Mouse (Mus musculus) limb, embryonic 13.5 days (tissue): Measurements from ENCODE around the gene Scnn1a. TPM values are rescaled to one million over a fixed set of nuclear protein-coding genes. Genes with fewer than 3 reads are reported as not detected.

ENCODE experiments used
- ATAC-seq: fragments of 200-750 bp; cut with Nextera tagmentation; 2 replicates; pipeline ENCODE4 v1.8.0; 2017; ENCODE audit warnings: low read depth, moderate number of reproducible peaks, moderate TSS enrichment; ENCODE audit not compliant: low FRiP score
- H3K27ac ChIP-seq: fragments of 300-500 bp; sonication (generic); 2 replicates; pipeline ENCODE4 v1.5.1; 2015; ENCODE audit warnings: inconsistent platforms, mild to moderate bottlenecking, moderate library complexity
- H3K27me3 ChIP-seq: fragments of 300-500 bp; sonication (generic); 2 replicates; pipeline ENCODE4 v1.6.1; 2015; ENCODE audit warnings: mild to moderate bottlenecking, inconsistent platforms
- H3K36me3 ChIP-seq: fragments of 300-500 bp; sonication (generic); 2 replicates; pipeline ENCODE4 v1.6.1; 2015; ENCODE audit warnings: inconsistent platforms, mild to moderate bottlenecking, moderate library complexity
- H3K4me1 ChIP-seq: fragments of 300-500 bp; sonication (generic); 2 replicates; pipeline ENCODE4 v1.6.1; 2015; ENCODE audit warnings: inconsistent platforms
- H3K4me2 ChIP-seq: fragments of 300-500 bp; sonication (generic); replicated peaks from 2 replicates; pipeline ENCODE4 v1.6.1; 2015; ENCODE audit warnings: inconsistent platforms, mild to moderate bottlenecking, moderate library complexity
- H3K4me3 ChIP-seq: fragments of 300-500 bp; sonication (generic); 2 replicates; pipeline ENCODE4 v1.5.1; 2015; ENCODE audit warnings: moderate library complexity, mild to moderate bottlenecking, inconsistent platforms
- H3K9ac ChIP-seq: fragments of 300-500 bp; sonication (generic); 2 replicates; pipeline ENCODE4 v1.6.1; 2015; ENCODE audit warnings: mild to moderate bottlenecking, inconsistent platforms
- H3K9me3 ChIP-seq: fragments of 300-500 bp; sonication (generic); 2 replicates; pipeline ENCODE4 v1.6.1; 2016; ENCODE audit warnings: inconsistent platforms
- WGBS: fragments of 180-500 bp; shearing (Covaris S2); methylation state at CpG from one replicate; pipeline ENCODE4 v1.1.7; 2015; 5-methylcytosine and 5-hydroxymethylcytosine counted together
- polyA plus RNA-seq: library from polyadenylated mRNA; unstranded; fragments of >200 nt; fragmentation: Nextera tagmentation; extraction: Ambion mirVana; gene quantifications from 2 replicates; pipeline ENCODE4 v1.2.1, GENCODE M21; 2015

The Scnn1a gene
- polyA plus RNA-seq, 1 experiment from 2014 or later: 1.1 TPM

DNA sequence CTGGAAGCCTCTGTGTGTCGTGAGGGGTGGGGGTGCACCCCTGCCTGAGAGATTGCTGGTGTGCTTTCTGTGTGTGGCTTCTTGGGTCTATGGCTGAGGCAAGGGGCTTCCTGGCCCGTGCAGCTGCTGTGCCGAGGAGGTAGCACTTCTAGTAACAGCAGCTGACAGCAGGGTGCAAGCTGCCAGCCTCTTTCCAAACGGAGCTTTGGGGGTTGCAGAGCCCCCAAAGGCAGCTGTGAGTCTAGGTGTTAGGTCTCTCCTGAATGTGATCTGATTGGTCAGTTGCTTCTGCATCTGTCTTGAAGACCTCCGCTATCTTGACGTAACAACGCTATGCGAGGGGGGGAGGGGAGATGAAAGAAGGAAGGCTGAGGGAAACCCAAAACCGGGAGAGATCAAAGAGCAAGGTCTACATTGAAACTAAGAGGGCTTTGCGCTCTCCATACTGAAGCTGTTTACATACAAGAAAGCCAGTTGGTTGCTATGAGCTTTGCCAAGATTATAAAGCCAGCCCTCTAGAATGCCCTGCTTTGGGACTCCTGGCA, 34.8 kb downstream of the Scnn1a start:
- Histone ChIP-seq H3K27me3 (no peaks in the 10 kb centered on the region), H3K4me2 (peak overlapping the region; percentile 51), H3K4me3 (peak overlapping the region; percentile 17), H3K9me3 (no peaks in the 10 kb centered on the region), H3K36me3 (peaks cover 33% of the 10 kb centered on the region), H3K4me1 (peaks cover 62% of the 10 kb centered on the region), H3K9ac (peak overlapping the region; percentile 54; the same call in 1 of the 2 replicates), H3K27ac (peak overlapping the region; percentile 69)
- ATAC-seq: peak; percentile 55; the same call in 1 of the 2 replicates
- WGBS: 3% methylated on average over 10 of the region's 10 CpGs

DNA sequence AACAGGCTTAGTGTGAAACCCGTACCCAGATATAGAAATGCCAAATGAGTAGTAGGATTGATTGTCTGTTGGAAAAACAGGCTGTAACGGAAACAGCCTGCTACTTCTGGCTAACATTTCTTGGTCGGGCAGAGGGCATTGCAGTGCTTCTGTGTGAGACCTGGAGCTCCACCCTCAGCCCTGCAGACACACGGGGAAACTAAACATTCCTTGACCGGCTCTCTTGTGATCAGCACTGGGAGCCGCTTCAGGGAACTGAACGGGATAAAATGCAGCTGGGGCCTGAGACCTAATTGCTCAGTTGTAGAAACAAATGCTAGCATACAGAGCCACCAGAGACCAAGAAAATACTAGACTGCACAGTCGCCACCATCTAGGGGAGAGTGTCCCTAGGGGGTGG, 35.8 kb downstream of the Scnn1a start:
- 16% methylated on average over 8 of the region's 8 CpGs for WGBS
- H3K4me2 ChIP-seq: peak overlapping the region; percentile 51; the same call in 1 of the 2 replicates

DNA sequence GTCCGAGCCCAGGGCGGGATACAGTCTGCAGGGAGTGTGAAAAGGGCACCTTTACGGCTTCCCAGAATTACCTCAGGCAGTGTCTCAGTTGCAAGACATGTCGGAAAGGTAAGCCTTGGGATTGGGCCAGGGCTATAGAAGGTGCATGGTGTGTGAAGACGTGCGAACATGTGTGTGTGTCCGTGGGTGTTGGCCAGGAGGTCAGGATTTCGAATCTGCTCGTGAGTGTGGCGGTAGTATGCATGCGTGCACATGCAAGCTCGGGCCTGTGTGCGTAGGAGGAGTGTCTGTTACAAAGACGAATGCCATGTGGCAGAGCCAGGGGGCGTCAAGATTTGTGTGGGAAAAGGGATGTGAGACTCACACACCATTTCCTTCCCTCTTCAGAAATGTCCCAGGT, 36.9 kb downstream of the Scnn1a start:
- Histone ChIP-seq H3K9me3 (no peaks in the 10 kb centered on the region), H3K36me3 (peaks cover 54% of the 10 kb centered on the region), H3K4me1 (peaks cover 47% of the 10 kb centered on the region), H3K4me2 (no peak overlapping the region), H3K27me3 (peaks cover 17% of the 10 kb centered on the region), H3K9ac (no peak overlapping the region), H3K4me3 (no peak overlapping the region), H3K27ac (no peak overlapping the region)
- no peak for ATAC-seq
- 88% methylated on average over 15 of the region's 15 CpGs for WGBS

More for the DNA sequence above, 35.8 kb downstream of the Scnn1a start:
- Histone ChIP-seq H3K4me1 (peaks cover 56% of the 10 kb centered on the region), H3K36me3 (peaks cover 43% of the 10 kb centered on the region), H3K27me3 (peaks cover 6% of the 10 kb centered on the region), H3K27ac (no peak overlapping the region), H3K9me3 (no peaks in the 10 kb centered on the region), H3K9ac (no peak overlapping the region), H3K4me3 (no peak overlapping the region)
- ATAC-seq: no peak

DNA sequence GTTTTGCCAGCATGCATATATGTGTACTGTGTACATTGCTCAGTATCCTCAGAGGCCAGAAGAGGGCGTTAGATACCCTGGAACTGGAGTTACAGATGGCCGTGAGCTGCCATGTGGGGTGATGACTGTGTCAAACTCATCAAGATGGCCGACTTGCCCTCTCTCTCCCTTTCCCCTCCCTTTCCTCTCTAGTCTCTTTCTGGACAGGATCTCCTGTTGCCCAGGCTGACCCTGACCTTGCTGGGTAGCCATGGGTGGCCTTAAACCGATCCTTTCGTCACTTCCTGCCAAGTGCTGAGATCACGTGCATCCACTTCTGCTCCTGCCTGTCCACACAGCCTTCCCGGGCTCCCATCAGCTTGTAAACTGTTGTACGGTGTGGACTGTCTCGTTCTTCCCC, 39.5 kb downstream of the Scnn1a start:
- 46% methylated on average over 9 of the region's 9 CpGs for whole genome bisulfite sequencing
- Histone ChIP-seq H3K4me1 (peaks cover 42% of the 10 kb centered on the region), H3K27me3 (peaks cover 34% of the 10 kb centered on the region), H3K4me3 (no peak overlapping the region), H3K9ac (0 out of 2 replicates have a peak overlapping the region, but pooled peaks have one; percentile 8), H3K4me2 (no peak overlapping the region), H3K27ac (no peak overlapping the region), H3K9me3 (no peaks in the 10 kb centered on the region), H3K36me3 (peaks cover 59% of the 10 kb centered on the region)
- ATAC-seq: no peak

DNA sequence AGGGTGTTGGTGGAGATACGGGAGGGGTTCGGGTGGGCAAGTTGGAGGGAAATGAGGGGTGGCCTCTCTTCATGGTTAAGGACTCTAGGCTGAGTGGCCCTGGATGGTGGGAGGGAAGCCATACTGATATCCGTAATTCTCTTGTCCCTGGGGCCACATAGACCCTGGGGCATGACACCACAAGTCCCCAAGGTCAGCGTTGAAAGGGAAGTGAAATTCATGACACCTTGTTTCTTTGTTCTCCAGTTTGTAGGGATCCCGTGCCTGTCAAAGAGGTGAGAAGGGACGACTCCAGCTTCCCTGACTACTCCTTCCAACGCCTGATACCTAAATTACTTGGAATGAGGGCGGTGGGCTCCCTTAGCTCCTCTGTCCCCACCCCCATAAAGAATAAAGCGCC, 40.4 kb downstream of the Scnn1a start:
- Histone ChIP-seq H3K27me3 (peaks cover 34% of the 10 kb centered on the region), H3K4me3 (no peak overlapping the region), H3K4me1 (peaks cover 34% of the 10 kb centered on the region), H3K36me3 (peaks cover 59% of the 10 kb centered on the region), H3K9ac (no peak overlapping the region), H3K4me2 (no peak overlapping the region), H3K9me3 (no peaks in the 10 kb centered on the region), H3K27ac (no peak overlapping the region)
- no peak for ATAC-seq
- WGBS: 68% methylated on average over 9 of the region's 9 CpGs

DNA sequence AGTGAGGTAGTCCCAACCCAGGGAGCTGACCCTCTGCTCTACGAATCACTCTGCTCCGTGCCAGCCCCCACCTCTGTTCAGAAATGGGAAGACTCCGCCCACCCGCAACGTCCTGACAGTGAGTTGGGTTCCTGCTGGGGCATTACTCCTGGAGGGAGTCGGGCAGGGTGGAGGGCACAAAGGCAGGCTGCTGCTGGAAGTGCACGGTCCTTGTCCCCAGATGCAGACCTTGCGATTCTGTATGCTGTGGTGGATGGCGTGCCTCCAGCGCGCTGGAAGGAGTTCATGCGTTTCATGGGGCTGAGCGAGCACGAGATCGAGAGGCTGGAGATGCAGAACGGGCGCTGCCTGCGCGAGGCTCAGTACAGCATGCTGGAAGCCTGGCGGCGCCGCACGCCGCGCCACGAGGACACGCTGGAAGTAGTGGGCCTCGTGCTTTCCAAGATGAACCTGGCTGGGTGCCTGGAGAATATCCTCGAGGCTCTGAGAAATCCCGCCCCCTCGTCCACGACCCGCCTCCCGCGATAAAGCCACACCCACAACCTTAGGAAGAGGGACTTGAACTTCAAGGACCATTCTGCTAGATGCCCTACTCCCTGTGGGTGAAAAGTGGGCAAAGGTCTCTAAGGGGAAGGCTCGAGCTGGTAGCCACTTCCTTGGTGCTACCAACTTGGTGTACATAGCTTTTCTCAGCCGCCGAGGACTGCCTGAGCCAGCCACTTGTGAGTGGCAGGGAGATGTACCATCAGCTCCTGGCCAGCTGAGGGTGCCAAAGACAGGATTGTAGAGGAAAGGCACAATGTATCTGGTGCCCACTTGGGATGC, 41.2 kb downstream of the Scnn1a start:
- Histone ChIP-seq H3K4me1 (peaks cover 26% of the 10 kb centered on the region), H3K9ac (no peak overlapping the region), H3K27ac (no peak overlapping the region), H3K36me3 (peaks cover 59% of the 10 kb centered on the region), H3K9me3 (no peaks in the 10 kb centered on the region), H3K27me3 (peaks cover 34% of the 10 kb centered on the region), H3K4me2 (no peak overlapping the region), H3K4me3 (no peak overlapping the region)
- peak; percentile 13; the same call in 1 of the 2 replicates for ATAC-seq
- 39% methylated on average over 38 of the region's 38 CpGs for WGBS

DNA sequence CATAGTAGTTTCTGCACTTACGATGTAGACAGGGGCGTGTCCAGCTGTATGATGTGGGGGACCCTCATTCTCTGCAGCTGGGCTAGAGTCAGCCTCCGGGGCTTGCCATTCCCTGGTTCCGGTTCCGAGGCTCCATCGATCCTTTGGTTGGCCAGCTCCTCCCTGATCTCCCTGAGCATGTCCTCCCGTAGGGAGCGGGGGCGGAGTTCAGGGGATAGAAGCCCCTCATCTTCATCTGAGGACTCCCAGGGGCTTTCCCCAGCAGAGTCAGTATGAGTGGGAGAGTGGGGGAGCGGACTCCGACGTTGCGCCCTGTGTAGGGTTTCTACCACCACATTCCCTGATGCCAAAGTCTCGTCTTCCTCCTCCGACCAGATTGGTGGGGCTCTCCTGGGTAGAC, 42.6 kb downstream of the Scnn1a start:
- 29% methylated on average over 15 of the region's 15 CpGs for WGBS
- H3K4me3 ChIP-seq: no peak overlapping the region
- H3K9me3 ChIP-seq: no peaks in the 10 kb centered on the region
- peaks cover 48% of the 10 kb centered on the region for H3K36me3 ChIP-seq
- H3K27me3 ChIP-seq: peaks cover 34% of the 10 kb centered on the region
- peak overlapping the region; percentile 36 for H3K4me2 ChIP-seq
- no peak overlapping the region for H3K27ac ChIP-seq
- H3K4me1 ChIP-seq: peaks cover 25% of the 10 kb centered on the region
- ATAC-seq: no peak; the same call in 1 of the 2 replicates
- H3K9ac ChIP-seq: no peak overlapping the region

DNA sequence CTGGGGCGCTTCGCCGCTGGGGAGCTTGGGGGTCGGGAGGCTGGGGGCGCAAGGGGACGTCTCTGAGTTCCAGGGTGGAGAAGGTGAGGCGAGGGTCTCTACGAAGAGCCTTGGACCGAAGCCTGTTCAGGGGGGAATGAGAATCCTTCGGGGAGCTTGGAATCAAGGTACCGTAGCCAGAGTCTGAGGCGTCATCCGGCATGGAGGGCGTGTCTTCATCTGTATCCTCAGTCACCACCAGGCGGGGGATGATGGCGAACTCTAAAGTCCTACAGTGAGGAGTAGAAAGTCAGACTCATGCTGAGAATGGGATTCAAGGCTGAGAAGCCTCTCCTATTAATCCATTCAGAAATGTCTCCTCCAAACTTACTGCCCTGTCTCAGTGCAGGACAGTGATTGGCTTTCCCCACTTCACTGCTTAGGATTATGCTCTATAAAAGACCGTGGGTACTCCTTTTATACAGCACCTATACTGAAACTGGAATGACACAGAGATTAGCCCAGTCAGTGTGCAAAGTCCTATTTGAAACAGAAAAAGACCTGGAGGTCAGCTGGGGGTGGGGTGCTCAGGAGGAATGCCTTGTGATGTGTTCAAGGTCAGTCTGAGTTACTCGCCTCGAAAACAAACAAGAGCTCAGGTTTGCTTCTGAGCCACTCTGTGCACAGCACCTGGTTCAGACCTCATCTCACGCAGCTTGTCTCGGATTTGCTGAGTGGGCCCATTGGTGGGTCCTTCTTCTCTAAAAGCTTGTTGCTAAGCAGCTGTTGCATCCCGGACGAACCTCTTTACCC, 43.2 kb downstream of the Scnn1a start:
- H3K4me1 ChIP-seq: peaks cover 30% of the 10 kb centered on the region
- no peaks in the 10 kb centered on the region for H3K9me3 ChIP-seq
- H3K27me3 ChIP-seq: peaks cover 34% of the 10 kb centered on the region
- peak overlapping the region; percentile 38 for H3K4me2 ChIP-seq
- H3K9ac ChIP-seq: no peak overlapping the region
- WGBS: 14% methylated on average over 23 of the region's 23 CpGs
- no peak for ATAC-seq
- H3K27ac ChIP-seq: no peak overlapping the region
- peaks cover 42% of the 10 kb centered on the region for H3K36me3 ChIP-seq
- no peak overlapping the region for H3K4me3 ChIP-seq

DNA sequence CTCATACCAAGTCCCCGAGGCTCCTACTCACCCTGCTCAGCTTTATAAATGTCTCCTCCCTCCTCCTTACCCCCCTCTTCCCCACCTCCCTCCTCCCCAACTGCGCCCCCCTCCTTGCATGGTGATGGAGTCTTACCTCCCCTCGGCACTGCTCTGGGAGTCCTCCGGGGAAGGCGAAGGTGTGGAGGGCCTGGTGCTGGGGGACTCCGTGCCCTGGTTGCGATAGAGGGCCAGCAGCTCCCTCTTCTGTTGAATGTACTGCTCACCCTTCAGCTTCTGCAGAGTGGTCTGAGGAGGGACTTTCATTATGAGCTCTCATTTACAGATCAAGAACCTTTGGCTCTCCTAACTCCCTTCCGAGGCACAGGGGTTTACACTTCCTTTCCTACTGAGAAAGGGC, 44.0 kb downstream of the Scnn1a start:
- Histone ChIP-seq H3K9me3 (no peaks in the 10 kb centered on the region), H3K9ac (peak overlapping the region; percentile 55; the same call in 1 of the 2 replicates), H3K4me1 (peaks cover 33% of the 10 kb centered on the region), H3K4me2 (peak overlapping the region; percentile 38), H3K36me3 (peaks cover 34% of the 10 kb centered on the region), H3K27ac (no peak overlapping the region), H3K4me3 (no peak overlapping the region), H3K27me3 (peaks cover 34% of the 10 kb centered on the region)
- peak; percentile 55 for ATAC-seq
- WGBS: 2% methylated on average over 8 of the region's 8 CpGs

DNA sequence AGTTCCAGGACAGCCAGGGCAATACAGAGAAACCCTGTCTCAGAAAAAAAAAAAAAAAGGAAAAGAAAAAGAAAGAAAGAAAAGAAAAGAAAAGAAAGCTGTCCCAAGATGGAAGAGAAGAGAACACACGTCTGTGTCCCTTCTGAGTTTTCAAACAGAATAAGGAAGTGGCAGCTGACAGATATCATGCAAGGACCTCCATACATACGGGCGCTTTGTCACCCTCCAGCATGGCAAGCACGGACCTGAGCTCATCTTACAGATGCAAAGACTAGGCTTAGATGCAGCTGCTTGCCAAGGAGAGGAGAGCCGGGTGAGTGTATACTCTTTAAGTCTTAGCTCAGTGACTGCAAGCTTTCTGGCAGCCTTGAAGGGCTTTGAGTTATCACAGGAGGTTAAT, 45.1 kb downstream of the Scnn1a start:
- WGBS: 77% methylated on average over 5 of the region's 5 CpGs
- Histone ChIP-seq H3K4me1 (peaks cover 33% of the 10 kb centered on the region), H3K36me3 (peaks cover 23% of the 10 kb centered on the region), H3K9ac (no peak overlapping the region), H3K9me3 (no peaks in the 10 kb centered on the region), H3K27me3 (peaks cover 34% of the 10 kb centered on the region), H3K4me2 (no peak overlapping the region), H3K4me3 (no peak overlapping the region), H3K27ac (no peak overlapping the region)
- ATAC-seq: no peak

DNA sequence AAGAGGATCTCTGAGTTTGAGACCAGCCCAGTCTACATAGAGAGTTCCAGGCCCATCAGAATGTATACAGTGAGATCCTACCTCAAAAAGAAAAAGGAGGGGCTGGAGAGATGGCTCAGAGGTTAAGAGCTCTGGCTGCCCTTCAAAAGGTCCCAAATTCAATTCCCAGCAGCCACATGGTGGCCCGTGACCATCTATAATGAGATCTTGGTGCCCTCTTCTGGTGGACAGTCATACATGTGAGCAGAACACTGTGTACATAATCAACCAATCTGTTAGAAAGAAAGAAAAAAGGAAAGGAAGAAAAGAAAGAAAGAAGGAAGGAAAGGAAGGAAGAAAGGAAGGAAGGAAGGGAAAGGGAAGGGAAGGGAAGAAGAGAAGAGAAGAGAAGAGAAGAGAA, 45.7 kb downstream of the Scnn1a start:
- no peak overlapping the region for H3K27ac ChIP-seq
- H3K27me3 ChIP-seq: peaks cover 29% of the 10 kb centered on the region
- H3K4me3 ChIP-seq: no peak overlapping the region
- H3K36me3 ChIP-seq: peaks cover 17% of the 10 kb centered on the region
- no peak overlapping the region for H3K4me2 ChIP-seq
- WGBS: 70% methylated on average over 1 of the region's 1 CpGs
- peaks cover 32% of the 10 kb centered on the region for H3K4me1 ChIP-seq
- H3K9ac ChIP-seq: no peak overlapping the region
- no peaks in the 10 kb centered on the region for H3K9me3 ChIP-seq
- ATAC-seq: no peak
